Mouse (Mus musculus): ENCODE measurements around the gene Ascl3. TPM values are rescaled to one million over a fixed set of nuclear protein-coding genes. Genes with fewer than 3 reads are reported as not detected.

Gene Ascl3
- total RNA-seq, 2 experiments from 2014 or later, result not detected

Other genes with a start within 250 kb of the Ascl3 start
- gene Trim66, start 223.6 kb downstream of the Ascl3 start, total RNA-seq (2021), result 10 to 100 TPM; 13.9 to 16.4 TPM
- gene Rpl27a, start 212.6 kb downstream of the Ascl3 start, total RNA-seq (2021), result 100 to 1,000 TPM; 122 to 132 TPM
- 10 to 100 TPM; 14.1 to 15.1 TPM for gene St5, start 28.1 kb downstream of the Ascl3 start, total RNA-seq (2021)
- 1 to 10 TPM; 3.8 to 6.0 TPM for gene Akip1, start 28.0 kb downstream of the Ascl3 start, total RNA-seq (2021)
- not detected for gene BC051019, start 7.9 kb downstream of the Ascl3 start, total RNA-seq (2021)
- gene Tmem9b, start 21.1 kb upstream of the Ascl3 start, total RNA-seq (2021), result 10 to 100 TPM; 91.0 to 95.4 TPM
- gene Nrip3, start 50.3 kb upstream of the Ascl3 start, total RNA-seq (2021), result 10 to 100 TPM; 86.8 to 90.9 TPM
- gene Scube2, start 134.0 kb upstream of the Ascl3 start, total RNA-seq (2021), result under 1 TPM; 0.80 to 0.92 TPM
- gene Dennd5a, start 228.7 kb upstream of the Ascl3 start, total RNA-seq (2021), result 100 to 1,000 TPM; 220 to 237 TPM

All from left cerebral cortex, postnatal 25 days (tissue).